Mouse (Mus musculus) thymus, postnatal 4 days (tissue): Measurements from ENCODE around the gene Sult6b2.

Experiments used
- DNase-seq: peaks from one replicate; pipeline ENCODE4 v3.0.0; 2021

Gene Sult6b2

GRCm38 (mm10) chr6:142809373-142810098 lies 5.2 kb upstream of the Sult6b2 start:
- no peak for DNase-seq

GRCm38 (mm10) chr6:142806326-142806725 lies 2.0 kb upstream of the Sult6b2 start:
- DNase-seq, result no peak

GRCm38 (mm10) chr6:142802617-142803525 lies 1.4 kb downstream of the Sult6b2 start:
- DNase-seq, result no peak

- DNase-seq, result no peak
Observed at GRCm38 (mm10) chr6:142801687-142802086, 2.6 kb downstream of the Sult6b2 start.

GRCm38 (mm10) chr6:142799704-142800374 lies 4.5 kb downstream of the Sult6b2 start:
- no peak for DNase-seq

- no peak for DNase-seq
Observed at GRCm38 (mm10) chr6:142798837-142799236, 5.5 kb downstream of the Sult6b2 start.

- no peak for DNase-seq
Observed at GRCm38 (mm10) chr6:142797996-142798395, 6.3 kb downstream of the Sult6b2 start.

- no peak for DNase-seq
Observed at GRCm38 (mm10) chr6:142795655-142796441, 8.5 kb downstream of the Sult6b2 start.

GRCm38 (mm10) chr6:142795087-142795486 lies 9.2 kb downstream of the Sult6b2 start:
- DNase-seq, result no peak

- no peak for DNase-seq
Observed at GRCm38 (mm10) chr6:142793468-142793867, 10.8 kb downstream of the Sult6b2 start.

GRCm38 (mm10) chr6:142792241-142792968 lies 11.9 kb downstream of the Sult6b2 start:
- peak; percentile 32 for DNase-seq

GRCm38 (mm10) chr6:142789736-142790135 lies 14.6 kb downstream of the Sult6b2 start:
- no peak for DNase-seq

- peak; percentile 41 for DNase-seq
Observed at GRCm38 (mm10) chr6:142788042-142788987, 16.0 kb downstream of the Sult6b2 start.

- DNase-seq, result no peak
Observed at GRCm38 (mm10) chr6:142786106-142786505, 18.2 kb downstream of the Sult6b2 start.

GRCm38 (mm10) chr6:142785343-142785742 lies 19.0 kb downstream of the Sult6b2 start:
- peak; percentile 80 for DNase-seq

- no peak for DNase-seq
Observed at GRCm38 (mm10) chr6:142781286-142781685, 23.0 kb downstream of the Sult6b2 start.

- DNase-seq, result no peak
Observed at GRCm38 (mm10) chr6:142780574-142781033, 23.7 kb downstream of the Sult6b2 start.

- peak; percentile 35 for DNase-seq
Observed at GRCm38 (mm10) chr6:142779812-142780573, 24.3 kb downstream of the Sult6b2 start.

- DNase-seq, result peak; percentile 70
Observed at GRCm38 (mm10) chr6:142779045-142779811, 25.1 kb downstream of the Sult6b2 start.
